Mouse (Mus musculus) layer of hippocampus, adult 9-11 months (tissue): ENCODE measurements around the gene Alox12b.

ENCODE experiments used
- DNase-seq: peaks from one replicate; pipeline ENCODE4 v3.0.0; 2022

Alox12b gene

DNA sequence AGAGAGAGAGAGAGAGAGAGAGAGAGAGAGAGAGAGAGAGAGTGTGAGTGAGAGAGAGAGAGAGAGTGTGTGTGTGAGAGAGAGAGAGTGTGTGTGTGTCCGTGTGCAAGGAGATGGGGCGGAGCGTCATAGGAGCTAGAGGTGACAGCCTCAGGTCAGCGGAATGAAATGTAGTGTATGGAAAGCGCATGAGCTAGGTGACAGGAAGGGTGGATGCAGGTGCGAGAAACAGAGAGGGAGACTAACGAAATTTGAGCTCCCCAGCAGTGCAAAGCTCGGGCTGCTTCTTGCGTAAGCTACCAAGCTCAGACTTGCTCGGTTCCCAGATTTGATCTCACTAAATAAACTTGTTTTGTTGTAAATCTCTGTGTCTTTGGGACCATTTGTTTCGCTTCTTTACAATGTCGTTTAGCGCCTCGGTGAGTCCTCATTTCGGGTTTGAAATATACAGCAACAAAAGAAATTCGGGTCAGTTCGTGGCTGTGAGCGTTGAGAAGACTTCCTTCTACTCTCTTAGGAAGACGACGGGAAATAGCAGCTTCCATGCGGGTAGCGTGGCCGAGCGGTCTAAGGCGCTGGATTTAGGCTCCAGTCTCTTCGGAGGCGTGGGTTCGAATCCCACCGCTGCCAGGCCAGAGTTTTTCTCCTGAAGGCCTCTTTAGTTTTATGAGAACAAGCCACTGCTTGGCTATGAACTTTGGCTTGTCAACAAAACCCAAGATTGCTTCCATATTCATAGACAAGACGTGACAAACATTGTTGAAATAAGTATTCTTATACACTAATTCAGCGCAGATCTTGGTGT, 32.9 kb upstream of the Alox12b start:
- DNase-seq, result peak; percentile 87

DNA sequence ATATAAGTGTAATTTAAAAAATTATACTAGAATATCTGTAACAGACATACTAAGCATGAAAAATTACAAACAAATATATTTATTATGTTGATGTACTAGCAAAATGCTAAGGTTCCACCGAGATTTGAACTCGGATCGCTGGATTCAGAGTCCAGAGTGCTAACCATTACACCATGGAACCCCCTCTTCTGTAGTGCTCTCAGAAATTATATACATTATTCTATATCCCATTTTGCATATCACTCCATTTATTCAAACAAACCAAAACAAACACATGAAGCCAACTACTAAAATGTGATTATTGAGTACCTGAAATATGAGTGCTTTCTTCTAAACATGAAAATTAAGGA, 32.3 kb upstream of the Alox12b start:
- peak; percentile 37 for DNase-seq

DNA sequence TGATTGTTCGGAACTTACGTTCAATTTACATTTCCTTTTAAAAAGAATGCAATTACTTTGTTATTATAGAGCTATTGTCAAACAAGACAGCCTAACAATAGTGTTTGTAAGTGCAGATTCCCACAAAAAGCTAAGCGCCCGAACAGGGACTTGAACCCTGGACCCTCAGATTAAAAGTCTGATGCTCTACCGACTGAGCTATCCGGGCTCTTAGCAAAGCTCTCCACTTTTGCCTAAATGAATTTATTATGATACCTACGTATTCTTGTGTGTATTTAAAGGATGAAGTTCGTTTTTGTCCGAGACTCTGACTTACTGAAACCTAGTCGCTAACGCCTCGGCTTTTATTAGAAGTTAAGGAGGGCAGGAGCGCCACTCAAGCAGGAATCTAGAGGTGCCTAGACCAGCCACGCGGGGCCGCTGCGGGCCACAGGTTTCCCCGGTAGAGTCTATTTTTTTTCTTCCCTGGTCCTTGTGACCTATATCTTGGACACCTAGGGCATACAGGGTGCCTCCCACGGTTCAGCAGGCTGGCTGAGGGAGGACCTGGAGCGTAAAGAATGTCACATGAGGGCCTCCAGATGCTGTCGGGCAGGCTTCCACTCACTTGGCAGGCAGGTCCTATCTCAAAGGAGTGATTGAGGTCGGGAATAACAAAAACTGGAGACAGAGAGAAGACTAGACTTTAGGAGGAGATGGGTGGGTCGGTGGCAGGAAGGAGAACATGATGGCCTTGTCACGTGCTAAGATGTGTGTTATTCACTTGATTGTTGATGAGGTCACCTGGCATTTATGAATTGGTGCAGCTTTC, 31.5 kb upstream of the Alox12b start:
- peak; percentile 82 for DNase-seq

DNA sequence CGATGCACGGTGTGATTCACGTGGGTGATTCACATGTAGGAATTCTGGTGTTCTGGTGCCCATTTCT, 31.1 kb upstream of the Alox12b start, which contains the start of gene Aloxe3:
Gene Aloxe3 (plus strand): TSS at position 45 of the 67 bp plus-strand sequence.
- DNase-seq, result no peak

DNA sequence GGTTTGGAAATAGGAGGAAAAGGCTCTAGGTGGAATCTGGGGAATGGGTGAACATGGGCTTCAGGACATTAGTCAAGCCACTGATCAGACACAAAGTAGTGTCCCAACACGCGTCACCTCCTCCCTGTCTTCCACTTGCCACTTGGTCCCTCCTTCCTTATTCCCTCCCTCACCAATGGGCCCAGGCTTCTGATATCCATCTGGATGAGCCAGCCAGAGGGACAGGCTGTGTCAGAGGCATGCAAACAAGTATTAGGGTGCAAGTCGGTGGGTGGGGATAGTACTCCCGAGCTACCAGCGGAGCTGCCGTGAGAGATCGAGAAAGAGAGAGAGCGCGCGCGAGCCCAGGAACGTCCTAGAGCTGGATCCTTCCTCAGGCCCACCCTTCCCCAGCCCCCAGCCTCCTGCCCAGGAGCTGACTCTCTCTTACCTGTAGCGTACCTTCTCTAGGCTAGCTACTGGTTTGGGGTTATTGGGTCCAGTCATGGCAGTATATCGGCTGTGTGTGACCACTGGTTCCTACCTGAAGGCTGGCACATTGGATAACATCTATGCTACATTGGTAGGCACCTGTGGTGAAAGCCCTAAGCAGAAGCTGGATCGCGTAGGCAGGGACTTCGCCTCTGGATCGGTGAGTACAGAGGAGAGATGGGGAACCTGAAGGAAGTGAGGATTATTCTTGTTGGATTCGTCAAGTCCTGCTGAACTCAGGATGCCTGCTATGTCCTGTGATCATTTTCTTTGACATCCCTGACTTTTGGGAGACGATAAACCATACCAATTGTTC, 30.7 kb upstream of the Alox12b start:
- peak; percentile 45 for DNase-seq

DNA sequence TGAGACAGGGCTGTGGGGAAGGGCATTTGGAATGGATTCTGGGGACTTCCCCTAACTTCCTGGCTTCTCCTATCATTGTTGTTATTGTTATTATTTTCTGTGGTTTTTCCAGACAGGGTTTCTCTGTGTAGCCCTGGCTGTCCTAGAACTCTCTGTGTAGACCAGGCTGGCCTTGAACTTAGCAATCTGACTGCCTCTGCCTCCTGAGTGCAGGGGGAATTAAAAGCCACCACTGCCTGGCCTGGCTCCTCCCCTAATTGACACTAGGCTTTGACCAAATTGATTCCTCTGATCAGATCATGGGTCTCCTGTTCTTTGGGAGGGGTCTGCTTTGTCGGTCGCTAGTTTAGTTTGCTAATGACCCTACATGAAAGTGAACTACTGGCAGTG, 30.1 kb upstream of the Alox12b start:
- DNase-seq, result no peak

DNA sequence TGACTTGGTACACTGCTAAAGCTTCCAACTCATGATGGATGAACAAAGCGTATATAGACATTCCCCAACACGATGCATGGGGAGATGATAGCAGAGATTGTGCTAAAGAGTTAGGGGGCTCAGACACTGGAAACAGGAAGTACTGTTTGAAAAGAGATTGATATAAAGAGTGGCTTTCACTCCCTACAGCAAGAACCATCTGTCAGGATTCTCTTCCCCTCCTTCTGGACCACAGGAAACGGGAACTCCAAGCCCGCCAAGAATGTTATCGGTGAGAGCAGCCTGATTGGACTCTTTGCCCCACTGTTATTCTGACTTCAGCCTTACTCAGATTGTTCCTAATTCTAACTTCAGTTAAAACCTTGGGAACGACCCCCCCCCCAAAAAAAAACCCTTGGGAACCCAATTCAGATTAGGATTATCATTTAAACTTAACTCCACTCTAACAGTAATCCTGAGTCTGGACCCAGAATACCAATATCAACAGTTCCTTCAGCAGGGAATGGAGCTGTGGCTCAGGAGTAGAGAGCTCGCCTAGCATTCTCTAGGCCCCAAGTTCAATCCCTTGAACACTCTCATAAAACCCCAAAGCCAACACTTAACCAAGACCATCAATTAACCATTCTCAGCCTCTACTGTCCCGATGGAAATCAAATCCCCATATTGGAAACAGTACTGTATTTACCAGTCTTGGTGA, 28.2 kb upstream of the Alox12b start:
- no peak for DNase-seq

DNA sequence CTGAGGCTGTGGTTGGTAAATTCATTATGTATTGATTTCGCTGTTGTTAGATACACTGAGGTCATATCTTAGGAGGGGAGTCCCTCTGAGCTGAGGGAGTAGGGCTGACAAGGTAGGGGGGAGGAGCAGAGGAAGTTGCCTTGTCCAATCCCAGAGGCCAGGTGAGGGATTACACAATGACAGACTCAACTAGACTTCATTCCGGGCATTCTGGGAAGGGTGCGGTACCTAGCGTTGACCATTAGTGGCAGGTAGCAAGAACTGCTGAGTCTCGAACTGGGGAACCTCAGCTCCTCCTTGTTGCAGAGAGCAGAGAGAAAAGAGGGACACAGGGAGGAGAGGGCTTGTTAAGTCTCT, 23.2 kb upstream of the Alox12b start:
- no peak for DNase-seq

DNA sequence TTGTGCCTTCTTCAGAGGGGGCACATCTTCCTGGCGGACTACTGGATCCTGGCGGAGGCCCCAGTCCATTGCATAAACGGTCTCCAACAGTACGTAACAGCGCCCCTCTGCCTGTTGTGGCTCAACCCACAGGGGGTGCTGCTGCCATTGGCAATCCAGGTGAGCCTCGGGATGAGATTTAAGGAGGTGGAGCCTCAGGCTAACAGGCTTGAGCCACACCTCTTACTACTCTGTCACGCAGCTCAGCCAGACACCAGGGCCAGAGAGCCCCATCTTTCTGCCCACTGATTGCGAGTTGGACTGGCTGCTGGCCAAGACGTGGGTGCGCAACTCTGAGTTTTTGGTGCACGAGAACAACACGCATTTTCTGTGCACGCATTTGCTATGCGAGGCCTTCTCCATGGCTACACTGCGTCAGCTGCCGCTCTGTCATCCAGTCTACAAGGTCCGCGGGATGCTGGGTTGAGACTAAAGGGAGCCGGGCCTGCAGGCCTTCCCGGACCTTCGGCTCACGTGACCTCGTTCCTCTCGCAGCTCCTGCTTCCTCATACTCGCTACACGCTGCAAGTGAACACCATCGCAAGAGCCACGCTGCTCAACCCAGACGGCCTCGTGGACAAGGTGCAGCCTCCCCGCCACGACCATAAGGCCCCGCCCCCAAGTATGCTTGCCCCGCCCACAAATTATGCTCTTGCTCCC, 22.7 kb upstream of the Alox12b start:
- peak; percentile 92 for DNase-seq

DNA sequence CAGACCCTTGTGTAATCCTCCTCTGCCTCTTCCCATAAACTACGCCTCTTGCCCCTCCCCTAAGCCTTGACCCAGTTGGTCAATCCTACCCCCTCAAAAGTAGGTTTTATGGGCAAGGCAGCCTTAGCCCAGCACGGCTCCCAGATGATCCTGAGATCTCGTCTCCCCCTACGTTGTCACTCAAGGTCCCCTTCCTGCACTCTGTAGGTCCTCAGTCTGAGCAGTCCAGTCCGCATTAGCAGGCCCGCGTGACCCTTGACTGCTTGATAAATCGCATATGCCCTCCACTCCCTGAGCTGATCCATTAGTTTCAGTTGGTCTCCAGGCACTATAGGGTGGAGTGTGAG, 22.2 kb upstream of the Alox12b start:
- DNase-seq, result no peak

DNA sequence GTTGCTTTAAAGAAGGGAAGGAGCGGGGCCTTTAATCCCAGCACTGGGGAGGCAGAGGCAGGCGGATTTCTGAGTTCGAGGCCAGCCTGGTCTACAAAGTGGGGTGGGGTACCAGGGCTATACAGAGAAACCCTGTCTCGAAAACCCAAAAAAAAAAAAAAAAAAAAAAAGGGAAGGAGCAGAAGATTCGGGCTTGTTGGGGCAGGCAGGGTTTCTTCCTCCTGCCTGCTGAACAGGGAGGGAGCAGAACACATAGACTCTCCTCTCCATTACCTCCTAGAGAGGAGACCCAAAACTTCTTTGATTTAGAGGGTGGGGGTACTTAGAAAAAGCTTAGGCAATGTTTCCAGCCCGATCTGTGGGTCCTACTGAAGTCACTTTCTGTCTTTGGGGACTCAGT, 21.4 kb upstream of the Alox12b start:
- DNase-seq, result no peak

DNA sequence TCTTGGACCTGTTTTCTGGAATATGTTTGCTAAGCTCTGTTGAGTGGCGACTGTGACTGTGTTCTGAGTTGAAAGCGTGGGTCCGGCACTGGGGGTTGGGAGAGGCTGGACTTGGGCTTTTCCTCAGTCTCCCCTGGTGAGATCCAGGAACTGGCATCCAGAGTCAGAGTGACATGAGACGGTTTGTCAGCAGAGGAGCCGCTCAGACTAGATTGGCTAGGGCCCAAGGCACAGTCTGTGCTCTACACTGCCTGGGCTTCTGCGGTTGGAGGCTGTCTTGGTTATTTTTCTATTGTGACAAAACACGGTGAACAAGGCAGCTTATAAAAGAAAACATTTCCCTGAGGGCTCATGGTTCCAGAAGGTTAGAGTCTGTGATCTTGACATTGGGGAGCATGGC, 9.2 kb upstream of the Alox12b start:
- no peak for DNase-seq

DNA sequence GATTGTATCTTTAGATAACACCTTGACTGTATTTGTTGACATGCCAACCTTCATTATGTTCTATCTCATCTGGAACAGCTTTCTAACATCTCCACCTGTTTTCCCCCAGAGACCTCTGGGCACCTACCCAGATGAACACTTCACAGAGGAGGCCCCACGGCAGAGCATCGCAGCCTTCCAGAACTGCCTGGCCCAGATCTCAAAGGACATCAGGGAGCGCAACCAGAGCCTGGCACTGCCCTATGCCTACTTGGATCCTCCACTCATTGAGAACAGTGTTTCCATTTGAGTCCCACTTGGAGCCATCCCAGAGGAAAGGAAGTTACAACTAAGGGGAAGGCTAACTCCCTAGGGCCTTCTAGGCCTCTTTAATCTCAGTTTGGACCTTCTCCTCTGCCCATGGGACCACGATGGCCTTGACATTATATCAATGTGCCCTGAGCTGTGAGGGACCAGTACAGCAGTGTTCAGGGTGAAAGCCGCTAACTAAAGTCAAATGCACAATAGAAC, 8.3 kb upstream of the Alox12b start:
- no peak for DNase-seq

DNA sequence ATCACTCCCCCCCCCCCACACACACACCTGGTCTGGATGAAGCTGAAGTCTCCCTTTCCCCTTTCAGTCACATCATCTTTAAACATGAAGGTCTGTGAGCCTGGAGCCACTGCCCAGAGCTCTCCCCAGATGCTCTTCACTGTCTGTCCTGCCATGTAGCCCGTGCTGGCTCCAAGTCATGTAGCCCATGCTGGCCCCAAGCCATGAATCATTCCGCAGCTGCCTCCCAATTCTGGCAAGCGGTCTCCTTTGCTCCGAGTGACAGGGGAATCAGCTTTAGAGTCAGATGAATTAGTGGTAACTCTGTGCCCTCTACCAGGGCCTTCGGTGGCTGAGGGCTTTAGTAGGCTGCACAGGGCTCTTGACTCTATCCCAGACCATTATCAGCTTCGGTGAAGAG, 7.1 kb upstream of the Alox12b start:
- DNase-seq, result no peak

DNA sequence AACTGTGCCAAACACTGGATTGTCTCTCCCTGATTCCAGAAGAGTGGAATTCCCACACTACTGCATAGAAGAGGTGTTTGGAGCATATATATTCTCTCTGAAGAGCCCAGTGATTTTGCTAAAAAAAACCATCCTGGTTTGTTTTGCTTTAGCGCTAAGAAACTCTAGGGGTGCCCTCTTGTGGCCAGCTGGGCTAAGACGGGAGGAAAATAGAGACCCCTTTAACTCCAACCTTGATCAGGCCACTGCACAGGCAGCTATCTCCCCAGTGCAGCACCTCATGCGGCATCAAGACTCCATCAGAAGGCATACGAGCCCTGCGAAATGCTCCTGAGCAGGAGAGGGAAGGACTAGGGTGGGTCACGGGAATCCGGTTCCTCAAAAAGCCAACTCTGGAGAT, 6.3 kb upstream of the Alox12b start:
- DNase-seq, result no peak

DNA sequence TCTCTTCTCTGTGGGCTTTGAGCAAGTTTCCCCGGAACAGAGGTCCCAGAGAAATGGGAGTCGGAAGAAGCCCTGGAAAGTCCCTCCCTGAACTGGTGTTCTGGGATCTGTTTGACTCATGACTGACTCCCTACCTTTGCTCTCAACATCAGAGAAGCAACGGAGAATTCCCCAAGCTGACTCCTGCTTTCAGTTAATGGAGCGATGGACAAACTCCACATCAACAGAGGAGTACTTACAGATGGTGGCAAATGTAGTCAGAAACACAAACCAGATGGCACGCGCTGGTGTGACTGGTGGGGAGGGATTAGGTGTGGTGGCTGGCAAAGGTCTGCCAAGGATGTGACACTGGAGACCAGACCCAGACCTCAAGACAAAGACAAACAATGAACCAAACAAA, 5.8 kb upstream of the Alox12b start:
- DNase-seq, result no peak

DNA sequence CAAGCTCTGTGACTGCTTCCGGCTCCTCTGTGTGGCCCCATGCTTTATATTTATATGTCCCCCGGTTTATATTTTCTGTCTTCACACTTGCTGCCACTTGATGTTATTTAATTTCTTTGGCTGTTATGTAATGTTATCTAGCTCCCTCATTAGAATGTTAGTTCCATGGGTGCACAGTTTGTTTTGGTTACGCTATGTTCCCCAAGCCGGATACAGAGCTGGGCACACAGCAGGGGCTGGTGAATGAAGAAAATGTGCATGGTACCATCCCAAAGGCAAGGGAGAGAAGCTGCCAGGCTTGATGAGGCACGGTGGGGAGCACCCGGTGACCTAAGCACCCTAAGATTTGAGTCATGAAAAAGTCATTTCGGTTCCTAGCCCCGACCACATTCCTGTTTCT, 3.0 kb upstream of the Alox12b start:
- no peak for DNase-seq

DNA sequence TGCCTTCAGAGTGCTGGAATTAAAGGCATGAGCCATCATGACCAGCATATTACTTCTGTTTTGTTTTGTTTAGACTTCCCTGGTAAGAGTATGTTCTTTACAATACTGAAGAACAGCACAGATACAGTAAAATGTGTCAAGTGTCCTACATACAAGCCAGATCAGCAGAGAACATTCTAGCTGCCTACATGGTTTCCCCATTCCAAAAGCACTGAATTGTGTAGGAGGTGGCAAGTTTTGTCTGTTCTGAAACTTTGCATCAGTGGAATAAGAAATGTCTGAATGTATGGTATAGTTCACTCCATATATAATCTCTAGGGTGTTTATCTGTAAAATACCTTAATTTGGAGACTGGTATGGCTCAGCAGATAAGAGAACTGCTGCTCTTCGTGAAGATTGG, 1.4 kb upstream of the Alox12b start:
- DNase-seq, result no peak

DNA sequence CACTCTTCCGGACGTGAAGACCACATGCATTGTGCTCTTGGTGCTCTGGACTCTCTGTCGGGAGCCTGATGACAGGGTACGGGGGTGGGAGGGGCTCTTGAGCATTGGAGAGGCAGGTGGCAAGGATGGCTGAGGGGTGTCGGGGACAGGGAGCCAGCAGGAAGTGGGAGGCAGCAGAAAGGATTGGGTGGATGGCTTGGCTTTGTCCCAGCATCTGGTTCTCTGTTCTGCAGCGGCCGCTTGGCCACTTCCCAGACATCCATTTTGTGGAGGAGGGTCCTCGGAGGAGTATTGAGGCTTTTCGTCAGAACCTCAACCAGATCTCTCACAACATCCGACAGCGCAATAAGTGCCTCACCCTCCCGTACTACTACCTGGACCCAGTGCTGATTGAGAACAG, 12.5 kb downstream of the Alox12b start:
- peak; percentile 41 for DNase-seq

DNA sequence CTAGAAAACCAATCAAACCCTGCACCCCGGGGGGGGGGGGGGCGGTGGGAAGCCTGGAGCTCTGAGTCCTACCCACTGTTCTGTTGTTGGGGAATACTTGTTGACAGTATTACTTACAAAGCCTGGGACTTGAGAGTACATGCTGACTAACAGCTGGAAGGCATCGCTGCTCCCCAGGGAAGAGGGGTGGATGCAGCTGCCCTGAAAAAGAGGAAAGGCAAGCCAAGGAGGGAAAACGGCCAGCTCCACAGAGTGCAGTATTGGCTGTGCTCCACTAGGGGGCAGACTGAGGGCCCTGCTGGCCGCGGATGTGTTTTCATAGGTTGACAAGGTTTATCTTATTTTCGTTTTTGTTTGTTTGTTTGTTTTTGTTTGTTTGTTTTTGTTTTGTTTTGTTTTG, 14.8 kb downstream of the Alox12b start:
- DNase-seq, result no peak

DNA sequence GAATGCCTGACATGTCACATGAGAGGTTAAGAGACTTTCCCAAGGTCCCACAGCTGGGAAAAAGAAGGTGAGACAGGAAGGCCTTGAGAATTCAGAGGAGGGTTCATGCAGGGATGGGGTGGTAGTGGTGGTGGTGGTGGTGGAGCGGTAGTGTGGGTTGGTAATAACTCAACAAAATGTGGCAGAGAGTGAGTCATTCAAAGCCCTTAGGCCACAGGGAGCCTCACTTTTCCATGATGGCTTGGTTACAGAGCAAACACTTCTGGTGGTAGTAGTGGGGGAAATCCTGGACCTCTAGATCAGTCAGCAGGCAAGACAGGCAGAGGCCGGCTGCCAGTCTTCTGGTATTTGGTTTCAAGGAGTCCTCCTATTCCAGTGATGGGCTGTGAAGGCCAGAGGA, 15.8 kb downstream of the Alox12b start:
- DNase-seq, result no peak

DNA sequence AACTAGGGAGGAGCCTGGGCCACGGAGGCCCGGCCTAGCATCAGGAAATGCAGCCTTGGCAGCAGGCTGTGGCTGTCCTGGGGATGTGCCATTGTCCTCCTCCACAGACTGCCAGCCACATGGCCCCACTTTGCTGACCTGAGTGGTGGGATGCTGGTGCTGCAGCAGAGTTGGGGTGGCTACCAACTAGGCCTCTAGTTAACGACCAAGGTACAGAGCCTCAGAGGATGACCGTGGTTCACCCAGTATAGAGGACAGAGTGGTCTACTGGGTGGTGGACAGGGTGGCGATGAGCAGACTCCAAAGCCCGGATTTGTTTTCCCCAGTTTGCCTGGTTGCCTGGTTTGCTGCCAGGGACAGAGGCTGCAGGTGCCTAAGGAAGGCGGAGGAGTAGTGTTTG, 17.9 kb downstream of the Alox12b start:
- no peak for DNase-seq

DNA sequence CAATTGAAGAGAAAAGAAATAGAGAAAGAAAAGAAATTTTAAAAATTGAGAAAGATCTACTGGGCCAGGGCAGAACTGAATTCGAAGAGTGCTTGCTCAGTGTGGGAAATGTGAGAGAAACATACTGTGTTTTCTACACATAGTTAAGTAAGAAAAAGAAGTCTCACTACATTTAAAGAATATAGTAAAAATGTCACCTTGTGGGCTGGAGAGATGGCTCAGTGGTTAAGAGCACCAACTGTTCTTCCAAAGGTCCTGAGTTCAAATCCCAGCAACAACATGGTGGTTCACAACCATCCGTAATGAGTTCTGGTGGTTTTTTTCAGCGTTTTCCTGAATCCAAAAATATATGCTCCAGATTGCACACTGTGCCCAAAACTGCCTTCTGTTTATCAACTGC, 21.7 kb downstream of the Alox12b start:
- no peak for DNase-seq
